Mouse (Mus musculus) CD4-positive helper T cell, adult 2 months (primary cell): ENCODE measurements around the gene Cybrd1.

Source experiments
- DNase-seq: peaks from one replicate; pipeline ENCODE4 v3.0.0-alpha.2; 2012; ENCODE audit warnings: low read depth, missing footprints, low spot score

Gene Cybrd1

GRCm38 (mm10) chr2:71117797-71118708, at the start of gene Cybrd1:
Cybrd1 (plus strand) TSS chr2:71117923.
- DNase-seq, result peak; percentile 28

- no peak for DNase-seq
These were observed 46.1 kb upstream of the Cybrd1 start for GRCm38 (mm10) chr2:71071601-71072000.

- DNase-seq, result no peak
These were observed 44.4 kb upstream of the Cybrd1 start for GRCm38 (mm10) chr2:71073330-71073729.

GRCm38 (mm10) chr2:71073828-71074227, 43.9 kb upstream of the Cybrd1 start:
- no peak for DNase-seq

DNA sequence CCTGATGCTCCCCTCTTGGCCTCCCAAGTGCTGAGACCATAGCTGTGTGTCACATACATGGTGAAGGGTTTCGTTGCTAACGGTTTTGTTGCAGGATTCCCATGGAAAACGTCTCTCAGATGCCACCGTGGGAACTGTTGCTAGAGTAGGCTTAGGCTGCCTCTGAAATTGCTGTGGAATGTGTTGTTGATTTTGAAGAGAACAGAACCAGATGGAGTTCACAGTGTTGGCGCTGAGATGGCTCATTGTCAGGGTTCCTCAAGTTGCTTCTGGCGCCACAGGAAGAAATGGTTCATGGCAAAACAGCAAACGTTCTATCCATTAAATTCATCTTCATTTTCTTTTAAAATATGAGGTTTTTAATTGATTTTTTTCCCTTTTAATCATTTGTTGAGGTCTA, 35.3 kb upstream of the Cybrd1 start:
- no peak for DNase-seq

GRCm38 (mm10) chr2:71083454-71084193, 34.1 kb upstream of the Cybrd1 start:
- no peak for DNase-seq

DNA sequence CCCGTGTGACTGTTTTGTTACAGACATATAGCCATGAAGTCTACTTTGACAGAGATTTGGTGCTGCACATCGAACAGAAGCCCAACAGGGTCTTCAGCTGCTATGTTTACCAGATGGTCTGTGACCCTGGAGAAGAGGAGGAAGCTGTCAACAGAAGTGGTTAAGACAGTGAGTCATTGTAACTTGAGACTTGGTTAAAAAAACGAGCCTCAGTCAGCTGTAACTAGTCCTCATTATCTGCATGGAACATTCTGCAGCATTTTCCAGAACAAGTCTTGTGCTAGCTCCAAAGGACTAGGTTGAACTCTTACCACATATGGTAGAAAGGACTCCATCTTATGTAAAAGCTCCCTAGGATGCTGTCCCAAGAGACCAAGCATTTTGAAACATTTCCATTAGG, 28.0 kb upstream of the Cybrd1 start:
- DNase-seq, result no peak

DNA sequence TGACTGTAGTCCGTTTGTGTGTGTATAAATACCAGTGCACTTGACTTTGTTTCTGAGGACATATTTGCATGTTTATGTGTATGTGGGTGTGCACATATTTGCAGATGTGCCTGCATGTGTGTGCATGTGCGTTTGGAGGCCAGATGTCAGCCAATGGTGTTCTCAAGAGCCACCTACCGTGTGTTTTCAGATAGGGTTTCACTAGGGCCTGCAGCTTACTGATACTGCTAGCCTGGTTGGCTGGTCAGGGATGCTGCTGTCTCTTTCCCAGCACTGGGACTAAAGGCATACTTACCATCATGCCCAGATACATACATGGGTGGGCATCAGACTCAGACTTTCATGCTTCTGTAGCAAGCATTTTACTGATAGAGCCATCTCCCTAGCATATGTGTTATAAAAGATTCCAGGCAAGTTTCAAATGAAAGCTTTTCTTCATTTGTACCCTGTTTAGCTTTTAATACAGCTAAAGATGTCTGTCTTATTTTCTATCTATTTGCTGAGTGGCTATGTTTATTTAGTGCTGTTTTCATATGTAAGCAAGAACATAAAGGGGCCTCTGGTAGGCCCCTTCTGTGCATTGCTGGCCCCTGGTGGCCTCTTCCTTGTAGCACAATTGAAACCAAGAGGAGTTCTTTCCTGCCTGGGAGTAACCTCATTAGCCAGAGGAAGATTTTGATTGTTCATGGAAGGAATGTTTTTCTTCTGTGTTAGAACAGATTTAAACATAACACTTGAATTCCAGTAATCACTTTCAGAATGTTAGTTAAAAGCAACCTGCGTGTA, 26.9 kb upstream of the Cybrd1 start:
- peak; percentile 9 for DNase-seq

DNA sequence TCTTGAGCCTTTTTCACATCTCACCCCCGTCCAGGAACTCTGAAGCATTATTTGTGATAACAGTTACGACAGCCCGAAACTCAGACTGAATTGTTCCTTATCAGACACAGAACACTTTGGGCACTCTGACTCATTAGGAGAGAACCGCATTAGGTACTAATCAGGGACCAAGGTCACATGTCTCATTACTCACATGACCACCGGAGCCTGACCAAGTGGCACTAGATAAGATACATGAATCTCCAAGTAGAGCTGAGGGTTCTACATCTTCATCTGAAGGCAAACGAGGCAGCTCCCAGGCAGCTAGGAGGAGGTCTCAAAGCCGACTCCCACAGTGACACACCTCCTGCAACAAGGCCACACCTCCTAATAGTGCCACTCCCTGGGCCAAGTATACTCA, 21.6 kb upstream of the Cybrd1 start:
- no peak for DNase-seq

GRCm38 (mm10) chr2:71102621-71103291, 15.0 kb upstream of the Cybrd1 start:
- no peak for DNase-seq

- no peak for DNase-seq
These were observed 14.4 kb upstream of the Cybrd1 start for GRCm38 (mm10) chr2:71103292-71103680.

- DNase-seq, result no peak
These were observed 13.0 kb upstream of the Cybrd1 start for GRCm38 (mm10) chr2:71104696-71105095.

DNA sequence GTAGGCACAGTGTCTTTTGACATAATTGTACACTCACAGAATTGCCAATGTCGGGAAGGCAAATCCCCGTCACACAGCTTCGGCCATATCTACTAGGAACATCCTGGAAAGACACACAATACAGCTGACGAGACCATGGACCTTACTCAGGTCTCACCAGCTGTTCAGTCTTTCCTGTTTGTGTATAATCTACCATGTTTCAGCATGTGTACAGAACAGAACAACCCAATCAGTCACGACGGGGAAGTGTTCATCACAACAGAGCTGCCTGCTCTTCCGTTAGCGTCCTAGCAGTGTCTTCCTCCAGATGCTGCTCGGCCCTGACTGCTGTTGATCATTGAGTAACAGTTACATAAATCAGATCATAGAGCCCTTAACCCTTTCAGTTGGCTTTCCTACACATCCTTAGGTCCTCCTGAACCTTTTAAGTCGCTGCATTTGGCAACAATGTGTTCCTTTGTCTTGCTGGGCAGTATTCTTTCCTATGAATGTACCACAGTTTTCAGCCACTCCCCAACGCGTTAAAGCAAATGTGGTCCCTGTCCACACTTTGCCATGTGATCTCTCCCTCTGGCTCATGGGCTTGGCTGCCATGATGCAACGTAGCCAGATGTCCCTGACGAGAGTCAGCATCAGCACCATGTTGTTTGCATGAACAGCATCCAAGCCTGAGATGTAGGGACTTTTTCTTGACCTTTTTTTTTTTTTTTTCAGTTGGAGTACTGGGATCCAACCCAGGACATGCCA, 12.1 kb upstream of the Cybrd1 start:
- no peak for DNase-seq

DNA sequence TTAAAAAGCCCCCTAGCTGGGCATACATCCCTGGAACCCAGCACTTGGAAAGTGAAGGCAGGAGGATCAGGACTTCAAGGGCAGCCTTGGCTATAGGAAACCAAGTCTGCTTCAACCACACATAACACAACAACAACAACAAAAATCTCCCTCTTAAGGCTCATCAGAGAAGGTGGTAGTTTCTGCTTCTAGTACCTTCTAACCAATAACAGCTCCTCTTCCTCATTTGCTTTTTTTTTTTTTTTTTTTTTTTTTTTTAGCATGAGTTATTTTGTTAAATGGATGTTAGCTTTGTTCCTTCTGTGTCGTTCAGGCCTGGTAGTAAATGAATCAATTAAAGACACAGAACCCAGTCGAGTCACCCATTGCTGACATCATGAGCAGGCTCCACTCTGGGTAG, 10.5 kb upstream of the Cybrd1 start:
- DNase-seq, result no peak

DNA sequence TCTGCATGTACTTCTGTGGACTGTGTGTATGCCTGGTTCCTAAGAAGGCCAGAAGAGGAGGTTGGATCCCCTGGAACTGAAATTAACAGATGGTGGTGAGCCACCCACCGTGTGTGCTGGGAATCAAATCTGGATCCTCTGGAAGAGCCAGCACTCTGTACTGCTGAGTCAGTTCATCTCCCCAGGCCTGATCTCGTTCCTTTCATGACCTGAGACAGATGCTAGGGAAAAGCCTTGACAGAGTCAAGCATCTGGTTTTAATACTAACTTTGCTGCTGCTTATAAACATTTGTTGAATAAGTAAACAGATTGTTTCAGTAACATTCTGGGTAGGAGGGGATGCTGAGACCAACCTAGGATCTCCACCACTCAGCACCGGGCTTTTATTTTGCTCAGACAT, 9.2 kb upstream of the Cybrd1 start:
- no peak for DNase-seq

DNA sequence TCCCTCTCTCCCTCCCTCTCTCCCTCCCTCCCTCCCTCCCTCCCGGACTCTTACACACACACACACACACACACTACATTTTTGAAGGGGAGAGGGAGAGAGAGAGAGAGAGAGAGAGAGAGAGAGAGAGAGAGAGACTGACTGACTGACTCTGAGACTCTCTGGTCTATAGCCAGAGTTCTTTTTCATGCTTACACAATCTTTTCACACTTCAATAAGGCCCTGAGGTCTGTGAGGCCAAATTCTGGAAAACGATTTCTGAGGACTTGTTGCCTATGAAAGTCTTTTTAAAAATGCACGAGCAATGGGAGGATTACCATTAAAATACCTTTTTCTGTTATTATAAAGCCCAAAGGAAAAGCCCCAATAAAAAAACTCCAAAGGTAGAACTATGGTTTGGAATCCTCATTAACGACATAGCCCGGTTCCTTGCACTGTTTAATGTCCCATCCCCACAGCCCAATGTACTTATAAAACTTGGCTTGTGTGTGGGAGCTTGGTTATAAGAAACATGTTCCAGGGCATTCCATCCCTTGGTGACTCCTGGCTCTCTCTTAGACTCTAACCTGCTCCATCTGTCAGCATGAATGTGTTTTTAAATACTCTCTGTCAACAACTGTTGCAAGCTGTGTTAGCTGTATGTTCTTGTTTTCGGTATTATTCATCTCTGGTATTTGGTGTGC, 4.1 kb upstream of the Cybrd1 start:
- DNase-seq, result no peak

GRCm38 (mm10) chr2:71116151-71116550, 1.6 kb upstream of the Cybrd1 start:
- no peak for DNase-seq

DNA sequence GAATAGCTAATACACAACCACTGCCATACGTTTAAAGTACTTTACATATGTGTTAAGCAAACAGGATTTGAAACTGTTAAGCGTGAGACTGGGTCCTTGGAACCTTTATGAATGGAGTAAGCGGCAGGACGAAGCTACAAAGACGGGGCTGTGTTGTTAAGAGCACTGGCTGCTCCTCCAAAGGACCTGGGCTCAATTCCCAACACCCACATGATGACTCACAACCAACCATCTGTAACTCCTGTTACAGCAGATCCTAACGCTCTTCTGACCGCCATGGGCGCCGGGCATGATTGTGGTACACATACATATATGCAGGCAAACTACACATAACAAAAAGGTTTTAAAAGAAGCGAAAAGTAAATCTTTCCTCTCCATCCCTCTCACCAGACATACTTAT, 3.1 kb downstream of the Cybrd1 start:
- no peak for DNase-seq

DNA sequence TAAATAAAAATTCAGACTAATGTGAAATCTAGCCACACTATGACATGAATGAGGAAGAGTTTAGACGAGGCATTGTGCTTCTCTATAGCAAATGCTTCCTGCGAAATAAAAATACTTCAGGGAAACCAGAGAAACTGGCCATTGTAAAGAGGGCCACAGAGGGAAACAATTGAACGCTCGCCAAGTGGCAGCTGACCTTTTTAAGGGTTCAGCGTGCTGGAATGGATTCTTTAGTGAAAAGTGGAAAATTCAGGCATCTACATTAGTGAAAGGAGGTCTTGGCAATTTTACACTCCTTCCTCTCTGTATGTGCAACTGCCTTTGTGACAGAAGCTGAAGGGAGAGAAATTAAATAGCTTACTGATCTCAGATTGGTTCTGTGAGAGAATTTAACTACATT, 3.7 kb downstream of the Cybrd1 start:
- no peak for DNase-seq
